Comparison of ENCODE assay signal across 30 mouse cellular contexts in the genomic region with DNA sequence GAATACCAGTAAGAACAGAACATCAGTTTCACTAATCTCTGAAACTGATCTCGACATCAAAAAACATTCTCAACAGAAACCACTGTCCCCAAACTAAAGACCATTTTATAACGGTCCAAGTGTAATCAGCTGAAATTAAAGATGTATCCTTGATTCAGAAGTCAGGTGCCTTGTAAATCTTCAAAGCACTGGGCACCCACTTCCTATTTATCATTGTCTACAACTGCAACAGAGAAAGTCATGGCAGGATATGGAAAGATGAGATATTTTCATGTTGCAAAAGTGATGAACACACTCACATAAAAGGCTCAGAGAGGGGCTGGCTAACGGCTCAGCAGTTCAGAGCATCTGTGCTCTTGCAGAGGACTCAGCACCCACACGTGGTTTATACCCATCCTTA. TPM values are rescaled to one million over a fixed set of nuclear protein-coding genes. Genes with fewer than 3 reads are reported as not detected.
DNase-seq lines count a peak whose midpoint lies in the region; ATAC-seq lines count a peak whose summit lies in the region.
"Had no signal": no experiment of that assay in that cellular context is flagged by ENCODE, and none has a peak within 500 bp of the region (broad histone marks: within the 10 kb centered on the region; RNA-seq: fewer than 3 reads in every experiment).

No protein-coding gene starts in this region.

- no peaks in the 10 kb centered on the region for H3K27me3 ChIP-seq in midbrain, embryonic 13.5 days
- H3K27me3 ChIP-seq: embryonic facial prominence, embryonic 12.5 days; intestine, embryonic 15.5 days; liver, embryonic 12.5 days; midbrain, embryonic 15.5 days; neural tube, embryonic 12.5 days had no signal

- WGBS in midbrain, embryonic 13.5 days, result 88% methylated on average over 4 of the region's 4 CpGs

- peaks cover 8% of the 10 kb centered on the region; the same call in 1 of the 2 replicates for H3K36me3 ChIP-seq in midbrain, embryonic 13.5 days
- H3K36me3 ChIP-seq: midbrain, embryonic 15.5 days had no signal

- no peak overlapping the region for H3K27ac ChIP-seq in midbrain, embryonic 13.5 days
- H3K27ac ChIP-seq: embryonic facial prominence, embryonic 12.5 days; hindbrain, embryonic 14.5 days; intestine, embryonic 15.5 days; kidney, postnatal 0 days; liver, embryonic 12.5 days; midbrain, embryonic 15.5 days; neural tube, embryonic 12.5 days had no signal

- DNase-seq in heart, adult 11 months, result peak; percentile 64
- no peak for DNase-seq in heart, postnatal 10 days
- DNase-seq in 416B (ENCODE audit: low read depth), result peak; percentile 68
- DNase-seq in T-cell, adult 2 months (ENCODE audit: low spot score), result peak; percentile 24
- no peak for DNase-seq in cerebellum, adult 11 months
- DNase-seq: adrenal gland, postnatal 10 days; cerebellum, adult 9-10 months; cerebellum, postnatal 36 days; embryo, embryonic 11 days; gastrocnemius, postnatal 14 days; heart, postnatal 4 days; kidney, adult 8-10 months; kidney, postnatal 4 days; left cerebral cortex, postnatal 4 days; liver, postnatal 0 days; lung, postnatal 4 days had no signal

- no peak overlapping the region for H3K4me3 ChIP-seq in midbrain, embryonic 13.5 days (replicated peaks)
- H3K4me3 ChIP-seq: embryonic facial prominence, embryonic 12.5 days; intestine, embryonic 15.5 days; liver, embryonic 12.5 days; midbrain, embryonic 15.5 days; neural tube, embryonic 12.5 days had no signal

- H3K4me1 ChIP-seq in midbrain, embryonic 13.5 days (replicated peaks), result peaks cover 22% of the 10 kb centered on the region
- H3K4me1 ChIP-seq: intestine, embryonic 15.5 days had no signal

- intact Hi-C loops in heart, postnatal 10 days (cut with DNase I), result loop anchor here (2.0 to 10.0 kb wide), 2 partner anchors 54 to 386 kb away; a partner anchor contains a TSS

- H3K9ac ChIP-seq in midbrain, embryonic 13.5 days (replicated peaks), result no peak overlapping the region
- H3K9ac ChIP-seq: embryonic facial prominence, embryonic 12.5 days; hindbrain, embryonic 14.5 days; intestine, embryonic 15.5 days; liver, embryonic 12.5 days; liver, postnatal 0 days; midbrain, embryonic 15.5 days; neural tube, embryonic 12.5 days had no signal

- no peak overlapping the region for H3K4me2 ChIP-seq in midbrain, embryonic 13.5 days (replicated peaks)
- H3K4me2 ChIP-seq: embryonic facial prominence, embryonic 12.5 days; heart, embryonic 11.5 days; hindbrain, embryonic 14.5 days; intestine, embryonic 15.5 days; liver, embryonic 12.5 days; midbrain, embryonic 15.5 days; neural tube, embryonic 12.5 days had no signal

- ATAC-seq in megakaryocyte, adult 5-6 weeks (ENCODE audit: poor library complexity, severe bottlenecking), result peak; percentile 16; the same call in 1 of the 2 replicates
- ATAC-seq in midbrain, embryonic 13.5 days, result no peak
- ATAC-seq: forebrain, embryonic 14.5 days; intestine, embryonic 15.5 days; liver, embryonic 12.5 days; liver, postnatal 0 days; lung, postnatal 0 days; midbrain, embryonic 15.5 days had no signal

- no peaks in the 10 kb centered on the region for H3K9me3 ChIP-seq in midbrain, embryonic 13.5 days
- H3K9me3 ChIP-seq: embryonic facial prominence, embryonic 12.5 days; intestine, embryonic 15.5 days; liver, embryonic 12.5 days; midbrain, embryonic 15.5 days; neural tube, embryonic 12.5 days had no signal

RNA-seq across cellular contexts. Expression of a gene that starts 5.2 kb away (rescaled TPM):
- total RNA-seq in heart, postnatal 10 days (2021), result 10 to 100 TPM; 35.1 to 37.9 TPM
- 136 and 146 TPM in 2 replicates for total RNA-seq in megakaryocyte, adult 5-6 weeks (2015)
- 154 and 160 TPM in 2 replicates for total RNA-seq in megakaryocyte, adult 5-6 weeks (2017)
- 148 and 152 TPM in 2 replicates for polyA plus RNA-seq in midbrain, embryonic 13.5 days (2015; fragmentation: Nextera tagmentation; extraction: Ambion mirVana)

RNA-seq across cellular contexts. Expression of a gene that starts 13.9 kb away (rescaled TPM):
- not detected for total RNA-seq in heart, postnatal 10 days (2021)
- total RNA-seq in megakaryocyte, adult 5-6 weeks (2015), result not detected in 2 replicates
- total RNA-seq in megakaryocyte, adult 5-6 weeks (2017), result not detected in 2 replicates
- 2.0 and 2.1 TPM in 2 replicates for polyA plus RNA-seq in midbrain, embryonic 13.5 days (2015; fragmentation: Nextera tagmentation; extraction: Ambion mirVana)
- total RNA-seq: granulocyte monocyte progenitor cell, adult 5-6 weeks; heart, postnatal 4 days had no signal
- polyA plus RNA-seq: kidney, postnatal 0 days; liver, postnatal 0 days; lung, postnatal 0 days had no signal

RNA-seq across cellular contexts. Expression of a gene that starts 45.3 kb away (rescaled TPM):
- 10 to 100 TPM in 1 of 2 experiments, 1 to 10 TPM in 1; 6.9 to 11.8 TPM for total RNA-seq in heart, postnatal 10 days (2021)
- 1.4 and 3.3 TPM in 2 replicates for total RNA-seq in megakaryocyte, adult 5-6 weeks (2015)
- 1.4 and 2.2 TPM in 2 replicates for total RNA-seq in megakaryocyte, adult 5-6 weeks (2017)
- polyA plus RNA-seq in midbrain, embryonic 13.5 days (2015; fragmentation: Nextera tagmentation; extraction: Ambion mirVana), result 9.9 and 11.0 TPM in 2 replicates

RNA-seq across cellular contexts. Expression of a gene that starts 48.2 kb away (rescaled TPM):
- under 1 TPM in 1 of 2 experiments, not detected in 1; 0.38 TPM for total RNA-seq in heart, postnatal 10 days (2021)
- not detected in 2 replicates for total RNA-seq in megakaryocyte, adult 5-6 weeks (2015)
- not detected in 2 replicates for total RNA-seq in megakaryocyte, adult 5-6 weeks (2017)
- 0.43 and 0.48 TPM in 2 replicates for polyA plus RNA-seq in midbrain, embryonic 13.5 days (2015; fragmentation: Nextera tagmentation; extraction: Ambion mirVana)
- total RNA-seq: layer of hippocampus, postnatal 25 days had no signal

RNA-seq across cellular contexts. Expression of a gene that starts 54.3 kb away (rescaled TPM):
- 10 to 100 TPM; 12.2 to 14.7 TPM for total RNA-seq in heart, postnatal 10 days (2021)
- 16.3 and 20.9 TPM in 2 replicates for total RNA-seq in megakaryocyte, adult 5-6 weeks (2015)
- total RNA-seq in megakaryocyte, adult 5-6 weeks (2017), result 21.8 and 23.1 TPM in 2 replicates
- 53.6 and 54.5 TPM in 2 replicates for polyA plus RNA-seq in midbrain, embryonic 13.5 days (2015; fragmentation: Nextera tagmentation; extraction: Ambion mirVana)

Comparison
In these comparisons a context has a peak if more than half of its experiments do, and no peak if none do; other contexts are left out.
1. DNase-seq: peak in heart, adult 11 months (single experiment), 416B (single experiment) and T-cell, adult 2 months (single experiment); none in heart, postnatal 10 days (0 of 2) and cerebellum, adult 11 months (single experiment).